Mouse (Mus musculus): Measurements from ENCODE around the gene Dlx1.

The Dlx1 gene

GRCm38 (mm10) chr2:71528014-71528713, at the start of gene Dlx1:
Gene Dlx1 (plus strand): TSS chr2:71528113.
- DNase-seq (ENCODE audit: low read depth, low spot score): no peak

GRCm38 (mm10) chr2:71479917-71480316, 48.0 kb upstream of the Dlx1 start:
- DNase-seq (ENCODE audit: low read depth, low spot score): no peak

GRCm38 (mm10) chr2:71481825-71482224, 46.1 kb upstream of the Dlx1 start:
- DNase-seq (ENCODE audit: low read depth, low spot score): no peak

GRCm38 (mm10) chr2:71483046-71483716, 44.7 kb upstream of the Dlx1 start:
- no peak for DNase-seq (ENCODE audit: low read depth, low spot score)

GRCm38 (mm10) chr2:71483717-71484066, 44.2 kb upstream of the Dlx1 start:
- no peak for DNase-seq (ENCODE audit: low read depth, low spot score)

GRCm38 (mm10) chr2:71491295-71491694, 36.6 kb upstream of the Dlx1 start:
- DNase-seq (ENCODE audit: low read depth, low spot score): no peak

- no peak for DNase-seq (ENCODE audit: low read depth, low spot score)
These were observed 34.7 kb upstream of the Dlx1 start for GRCm38 (mm10) chr2:71493161-71493683.

- no peak for DNase-seq (ENCODE audit: low read depth, low spot score)
These were observed 33.4 kb upstream of the Dlx1 start for GRCm38 (mm10) chr2:71494503-71494902.

GRCm38 (mm10) chr2:71494971-71495370, 32.9 kb upstream of the Dlx1 start:
- no peak for DNase-seq (ENCODE audit: low read depth, low spot score)

GRCm38 (mm10) chr2:71497175-71497574, 30.7 kb upstream of the Dlx1 start:
- no peak for DNase-seq (ENCODE audit: low read depth, low spot score)

- no peak for DNase-seq (ENCODE audit: low read depth, low spot score)
These were observed 28.4 kb upstream of the Dlx1 start for GRCm38 (mm10) chr2:71499276-71500230.

GRCm38 (mm10) chr2:71504852-71505251, 23.1 kb upstream of the Dlx1 start:
- DNase-seq (ENCODE audit: low read depth, low spot score): no peak

- DNase-seq (ENCODE audit: low read depth, low spot score): no peak
These were observed 16.7 kb upstream of the Dlx1 start for GRCm38 (mm10) chr2:71511209-71511608.

- DNase-seq (ENCODE audit: low read depth, low spot score): no peak
These were observed 15.6 kb upstream of the Dlx1 start for GRCm38 (mm10) chr2:71512326-71512725.

- no peak for DNase-seq (ENCODE audit: low read depth, low spot score)
These were observed 10.9 kb upstream of the Dlx1 start for GRCm38 (mm10) chr2:71516995-71517394.

- no peak for DNase-seq (ENCODE audit: low read depth, low spot score)
These were observed 10.3 kb upstream of the Dlx1 start for GRCm38 (mm10) chr2:71517466-71518099.

- DNase-seq (ENCODE audit: low read depth, low spot score): no peak
These were observed 5.0 kb upstream of the Dlx1 start for GRCm38 (mm10) chr2:71522871-71523270.

- DNase-seq (ENCODE audit: low read depth, low spot score): no peak
These were observed 4.5 kb upstream of the Dlx1 start for GRCm38 (mm10) chr2:71523431-71523830.

GRCm38 (mm10) chr2:71524763-71525162, 3.1 kb upstream of the Dlx1 start:
- no peak for DNase-seq (ENCODE audit: low read depth, low spot score)

- DNase-seq (ENCODE audit: low read depth, low spot score): no peak
These were observed 1.2 kb upstream of the Dlx1 start for GRCm38 (mm10) chr2:71526595-71527322.

All from c-Kit-negative CD71-positive TER-119-positive erythroid progenitor cells, embryonic 14.5 days (primary cell).